Mouse (Mus musculus): ENCODE measurements around the gene Prg3.

DNA sequence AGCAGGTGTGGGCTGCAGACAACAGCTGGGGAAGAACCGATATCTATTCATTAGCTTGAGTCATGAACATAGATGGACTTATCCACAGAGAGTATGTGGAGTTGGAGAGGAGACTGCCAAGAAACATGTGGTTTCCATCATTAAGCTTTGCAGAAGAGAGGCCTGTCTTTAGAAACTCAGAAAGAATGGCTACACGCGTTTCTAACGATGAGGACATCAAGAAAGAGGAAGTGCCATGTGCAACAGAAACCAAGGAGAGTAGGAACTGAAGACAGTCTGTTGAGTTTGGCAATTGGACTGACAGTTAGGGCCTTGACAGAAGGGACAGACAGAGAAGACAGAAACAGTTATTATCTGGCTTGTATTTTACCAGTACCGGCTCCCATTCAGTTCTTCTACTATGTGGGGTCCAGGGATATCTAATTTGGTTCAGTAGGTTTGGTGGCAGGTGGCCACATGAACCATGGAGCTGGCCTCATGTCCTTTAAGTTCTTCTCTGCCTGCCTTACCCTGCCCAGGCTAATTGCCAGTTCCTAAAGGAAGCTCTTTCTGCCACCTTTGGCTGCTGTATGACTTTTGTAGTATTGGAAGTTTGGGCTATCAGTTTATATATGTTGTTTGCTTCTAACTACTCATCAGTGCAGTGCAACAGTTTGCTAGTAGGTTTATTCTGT is 20.6 kb upstream of the Prg3 start:
- TF ChIP-seq CTCF (IDR thresholded peaks at IDR 0.05; ENCODE audit: extremely low read depth, insufficient read depth, low read length) (no peak), POLR2A (IDR thresholded peaks at IDR 0.05; ENCODE audit: extremely low read depth, insufficient read depth, low read length) (no peak)

Measured in cortical plate, adult 2 months (tissue).